Mouse (Mus musculus) embryonic fibroblast, embryonic 13.5 days (primary cell): ENCODE measurements around the gene Nhlrc3.

Experiments used
- CTCF ChIP-seq: IDR thresholded peaks from 2 replicates; pipeline ENCODE4 v1.5.1; 2011; ENCODE audit warnings: mild to moderate bottlenecking, control low read depth, low read length, moderate library complexity, borderline replicate concordance; ENCODE audit not compliant: insufficient read depth
- POLR2A ChIP-seq: IDR thresholded peaks from 2 replicates; pipeline ENCODE4 v1.6.1; 2011; ENCODE audit warnings: low read depth, mild to moderate bottlenecking, control low read depth, low read length, moderate library complexity

DNA sequence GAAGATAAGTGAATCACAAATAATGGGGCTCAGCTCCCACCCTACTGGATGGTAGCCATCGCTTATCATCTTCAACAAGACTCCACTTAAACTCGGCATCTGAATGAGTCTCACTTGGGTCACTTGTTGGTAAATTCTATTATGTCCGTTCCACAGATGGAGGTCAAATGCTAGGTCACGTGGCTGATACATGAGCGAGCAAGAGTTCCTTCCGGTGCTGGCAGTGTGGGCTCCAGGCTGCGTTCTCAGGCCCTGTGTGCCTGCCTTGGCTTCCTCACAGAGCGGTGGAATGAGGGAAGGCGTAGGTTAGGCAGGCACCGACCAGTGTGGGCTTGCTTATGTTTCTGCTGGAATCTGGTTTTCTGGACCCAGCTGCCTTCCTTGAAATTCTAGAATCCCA, 23.4 kb upstream of the Nhlrc3 start:
- TF ChIP-seq POLR2A: no peak
- TF ChIP-seq CTCF: no peak
